Mouse (Mus musculus): ENCODE data around the gene Tm9sf2. TPM values are rescaled to one million over a fixed set of nuclear protein-coding genes. Genes with fewer than 3 reads are reported as not detected.

Gene Tm9sf2
- polyA plus RNA-seq (2017; shearing (Covaris generic)) = 118 TPM

GRCm38 (mm10) chr14:122106822-122107468, at the start of gene Tm9sf2:
Gene Tm9sf2 (plus strand): TSS chr14:122107038.

GRCm38 (mm10) chr14:122181078-122181814, 74.4 kb downstream of the Tm9sf2 start, which contains the start of gene Clybl:
Gene Clybl (plus strand): TSS chr14:122181704.

Other genes with a start within 250 kb of the Tm9sf2 start
- 200 TPM for gene Ubac2, start 228.4 kb upstream of the Tm9sf2 start, polyA plus RNA-seq (2017; shearing (Covaris generic))
- gene Gpr18, start 191.3 kb upstream of the Tm9sf2 start, polyA plus RNA-seq (2017; shearing (Covaris generic)) = 118 TPM
- 130 TPM for gene Gpr183, start 141.8 kb upstream of the Tm9sf2 start, polyA plus RNA-seq (2017; shearing (Covaris generic))
- not detected for gene Timm8a2, start 72.4 kb upstream of the Tm9sf2 start, polyA plus RNA-seq (2017; shearing (Covaris generic))
- gene Clybl, start 74.7 kb downstream of the Tm9sf2 start, polyA plus RNA-seq (2017; shearing (Covaris generic)) = 9.3 TPM

All from inflammation-experienced regulatory T-cells, adult 16 weeks (primary cell).